Mouse (Mus musculus): ENCODE results near the gene Clstn1. TPM values are rescaled to one million over a fixed set of nuclear protein-coding genes. Genes with fewer than 3 reads are reported as not detected.

The Clstn1 gene
- polyA plus RNA-seq, 1 experiment, result 17.2 TPM

- DNase-seq (ENCODE audit: low read depth in 1 of 2, low spot score in 2 of 2), result no peak
- no peaks in the 10 kb centered on the region; the same call in 1 of the 2 replicates for H3K4me1 ChIP-seq (ENCODE audit: control insufficient read depth, insufficient read depth, insufficient read length)
- TF ChIP-seq POLR2A (IDR thresholded peaks at IDR 0.05; ENCODE audit: low read depth, low read length), result no peak
- no peak for TF ChIP-seq CTCF (IDR thresholded peaks at IDR 0.05; ENCODE audit: extremely low read depth, insufficient read depth, insufficient read length, insufficient replicate concordance)
- no peaks in the 10 kb centered on the region for H3K36me3 ChIP-seq (ENCODE audit: control insufficient read depth, insufficient read depth, low read length)
- WGBS, result 91% methylated on average over 9 of the region's 9 CpGs
- no peaks in the 10 kb centered on the region for H3K27me3 ChIP-seq (ENCODE audit: control insufficient read depth, insufficient read depth, low read length)
- H3K4me3 ChIP-seq (ENCODE audit: extremely low read depth, insufficient read depth, insufficient read length), result no peak overlapping the region
- no peak overlapping the region; the same call in 1 of the 2 replicates for H3K27ac ChIP-seq (ENCODE audit: insufficient read depth, low read length)
Measured at GRCm38 (mm10) chr4:149546797-149547444, 39.3 kb upstream of the Clstn1 start.

- WGBS, result 84% methylated on average over 6 of the region's 6 CpGs
- Histone ChIP-seq H3K4me3 (ENCODE audit: extremely low read depth, insufficient read depth, insufficient read length) (no peak overlapping the region), H3K27me3 (ENCODE audit: control insufficient read depth, insufficient read depth, low read length) (no peaks in the 10 kb centered on the region), H3K36me3 (ENCODE audit: control insufficient read depth, insufficient read depth, low read length) (no peaks in the 10 kb centered on the region), H3K27ac (ENCODE audit: insufficient read depth, low read length) (no peak overlapping the region), H3K4me1 (ENCODE audit: control insufficient read depth, insufficient read depth, insufficient read length) (no peaks in the 10 kb centered on the region)
- TF ChIP-seq POLR2A (IDR thresholded peaks at IDR 0.05; ENCODE audit: low read depth, low read length) (no peak), CTCF (IDR thresholded peaks at IDR 0.05; ENCODE audit: extremely low read depth, insufficient read depth, insufficient read length, insufficient replicate concordance) (no peak)
- no peak for DNase-seq (ENCODE audit: low read depth in 1 of 2, low spot score in 2 of 2)
Measured at GRCm38 (mm10) chr4:149547523-149547922, 38.7 kb upstream of the Clstn1 start.

- peak; percentile 32 to 55 for DNase-seq (ENCODE audit: low read depth in 1 of 2, low spot score in 2 of 2)
- Histone ChIP-seq H3K36me3 (ENCODE audit: control insufficient read depth, insufficient read depth, low read length) (no peaks in the 10 kb centered on the region), H3K4me3 (ENCODE audit: extremely low read depth, insufficient read depth, insufficient read length) (no peak overlapping the region), H3K4me1 (ENCODE audit: control insufficient read depth, insufficient read depth, insufficient read length) (no peaks in the 10 kb centered on the region), H3K27ac (ENCODE audit: insufficient read depth, low read length) (no peak overlapping the region), H3K27me3 (ENCODE audit: control insufficient read depth, insufficient read depth, low read length) (no peaks in the 10 kb centered on the region)
- 57% methylated on average over 9 of the region's 9 CpGs for WGBS
- TF ChIP-seq CTCF (IDR thresholded peaks at IDR 0.05; ENCODE audit: extremely low read depth, insufficient read depth, insufficient read length, insufficient replicate concordance), result peak; percentile 69; the same call in 1 of the 2 replicates
- no peak for TF ChIP-seq POLR2A (IDR thresholded peaks at IDR 0.05; ENCODE audit: low read depth, low read length)
Measured at GRCm38 (mm10) chr4:149549221-149549925, 36.9 kb upstream of the Clstn1 start.

GRCm38 (mm10) chr4:149550866-149551265, 35.4 kb upstream of the Clstn1 start:
- TF ChIP-seq POLR2A (IDR thresholded peaks at IDR 0.05; ENCODE audit: low read depth, low read length) (no peak), CTCF (IDR thresholded peaks at IDR 0.05; ENCODE audit: extremely low read depth, insufficient read depth, insufficient read length, insufficient replicate concordance) (no peak)
- Histone ChIP-seq H3K27ac (ENCODE audit: insufficient read depth, low read length) (no peak overlapping the region), H3K36me3 (ENCODE audit: control insufficient read depth, insufficient read depth, low read length) (no peaks in the 10 kb centered on the region), H3K4me1 (ENCODE audit: control insufficient read depth, insufficient read depth, insufficient read length) (no peaks in the 10 kb centered on the region), H3K4me3 (ENCODE audit: extremely low read depth, insufficient read depth, insufficient read length) (no peak overlapping the region), H3K27me3 (ENCODE audit: control insufficient read depth, insufficient read depth, low read length) (no peaks in the 10 kb centered on the region)
- DNase-seq (ENCODE audit: low read depth in 1 of 2, low spot score in 2 of 2), result no peak
- WGBS, result 86% methylated on average over 5 of the region's 5 CpGs

- Histone ChIP-seq H3K4me3 (ENCODE audit: extremely low read depth, insufficient read depth, insufficient read length) (no peak overlapping the region), H3K27ac (ENCODE audit: insufficient read depth, low read length) (no peak overlapping the region), H3K27me3 (ENCODE audit: control insufficient read depth, insufficient read depth, low read length) (no peaks in the 10 kb centered on the region), H3K4me1 (ENCODE audit: control insufficient read depth, insufficient read depth, insufficient read length) (no peaks in the 10 kb centered on the region), H3K36me3 (ENCODE audit: control insufficient read depth, insufficient read depth, low read length) (no peaks in the 10 kb centered on the region)
- DNase-seq (ENCODE audit: low read depth in 1 of 2, low spot score in 2 of 2), result no peak
- WGBS, result 88% methylated on average over 5 of the region's 5 CpGs
- TF ChIP-seq CTCF (IDR thresholded peaks at IDR 0.05; ENCODE audit: extremely low read depth, insufficient read depth, insufficient read length, insufficient replicate concordance) (no peak), POLR2A (IDR thresholded peaks at IDR 0.05; ENCODE audit: low read depth, low read length) (no peak)
Measured at GRCm38 (mm10) chr4:149551696-149552095, 34.6 kb upstream of the Clstn1 start.

GRCm38 (mm10) chr4:149553834-149554233, 32.4 kb upstream of the Clstn1 start:
- Histone ChIP-seq H3K27ac (ENCODE audit: insufficient read depth, low read length) (no peak overlapping the region), H3K27me3 (ENCODE audit: control insufficient read depth, insufficient read depth, low read length) (no peaks in the 10 kb centered on the region), H3K4me3 (ENCODE audit: extremely low read depth, insufficient read depth, insufficient read length) (no peak overlapping the region), H3K36me3 (ENCODE audit: control insufficient read depth, insufficient read depth, low read length) (no peaks in the 10 kb centered on the region), H3K4me1 (ENCODE audit: control insufficient read depth, insufficient read depth, insufficient read length) (no peaks in the 10 kb centered on the region)
- 34% methylated on average over 7 of the region's 7 CpGs for WGBS
- no peak for DNase-seq (ENCODE audit: low read depth in 1 of 2, low spot score in 2 of 2)
- no peak for TF ChIP-seq CTCF (IDR thresholded peaks at IDR 0.05; ENCODE audit: extremely low read depth, insufficient read depth, insufficient read length, insufficient replicate concordance)
- no peak for TF ChIP-seq POLR2A (IDR thresholded peaks at IDR 0.05; ENCODE audit: low read depth, low read length)

- WGBS, result 87% methylated on average over 4 of the region's 4 CpGs
- Histone ChIP-seq H3K27me3 (ENCODE audit: control insufficient read depth, insufficient read depth, low read length) (no peaks in the 10 kb centered on the region), H3K4me1 (ENCODE audit: control insufficient read depth, insufficient read depth, insufficient read length) (no peaks in the 10 kb centered on the region), H3K27ac (ENCODE audit: insufficient read depth, low read length) (no peak overlapping the region), H3K36me3 (ENCODE audit: control insufficient read depth, insufficient read depth, low read length) (no peaks in the 10 kb centered on the region), H3K4me3 (ENCODE audit: extremely low read depth, insufficient read depth, insufficient read length) (no peak overlapping the region)
- TF ChIP-seq CTCF (IDR thresholded peaks at IDR 0.05; ENCODE audit: extremely low read depth, insufficient read depth, insufficient read length, insufficient replicate concordance), result no peak
- no peak for TF ChIP-seq POLR2A (IDR thresholded peaks at IDR 0.05; ENCODE audit: low read depth, low read length)
- DNase-seq (ENCODE audit: low read depth in 1 of 2, low spot score in 2 of 2), result no peak
Measured at GRCm38 (mm10) chr4:149556111-149556510, 30.2 kb upstream of the Clstn1 start.
